Mouse (Mus musculus) megakaryocyte-erythroid progenitor cell, adult 5-6 weeks (primary cell): Measurements from ENCODE around the gene Vmn1r63. TPM values are rescaled to one million over a fixed set of nuclear protein-coding genes. Genes with fewer than 3 reads are reported as not detected.
"Not testable (repeated sequence)": the region's sequence is repeated elsewhere in the genome, so short reads cannot be mapped to it uniquely, and the experiment has no call there.

Experiments used
- ATAC-seq: replicated peaks from 2 replicates; pipeline ENCODE4 v1.8.0; 2016; ENCODE audit warnings: mild to moderate bottlenecking, inconsistent platforms; ENCODE audit not compliant: severe bottlenecking, poor library complexity, low FRiP score, low TSS enrichment
- total RNA-seq, 2 experiments: library from RNA; stranded (forward) in 1 of 2; stranded (reverse) in 1 of 2; fragments of 200-1000, 215-1000 nt in 1 of 2; fragments of >200 nt in 1 of 2; fragmentation: Nextera tagmentation in 1 of 2; gene quantifications; 2 replicates each; pipeline ENCODE4 v1.2.3; 2014 to 2017

The Vmn1r63 gene
- not detected in 2 replicates for total RNA-seq (2014; fragmentation: Nextera tagmentation)
- total RNA-seq (2017) = not detected in 2 replicates

- not testable (repeated sequence) for ATAC-seq
These were observed at the start of gene Vmn1r63 for GRCm38 (mm10) chr7:5805345-5805744. Vmn1r63 (minus strand) TSS chr7:5805445.

Other genes starting within 250 kb of the Vmn1r63 start
- gene Vmn1r61, start 192.2 kb downstream of the Vmn1r63 start, total RNA-seq (2014; fragmentation: Nextera tagmentation) = not detected in 2 replicates
- gene Vmn1r61, start 192.2 kb downstream of the Vmn1r63 start, total RNA-seq (2017) = not detected in 2 replicates
- gene Vmn1r62, start 131.8 kb downstream of the Vmn1r63 start, total RNA-seq (2014; fragmentation: Nextera tagmentation) = not detected in 2 replicates
- not detected in 2 replicates for gene Vmn1r62, start 131.8 kb downstream of the Vmn1r63 start, total RNA-seq (2017)
- gene Vmn1r64, start 79.1 kb upstream of the Vmn1r63 start, total RNA-seq (2014; fragmentation: Nextera tagmentation) = not detected in 2 replicates
- not detected in 2 replicates for gene Vmn1r64, start 79.1 kb upstream of the Vmn1r63 start, total RNA-seq (2017)
- gene Vmn1r65, start 205.6 kb upstream of the Vmn1r63 start, total RNA-seq (2014; fragmentation: Nextera tagmentation) = not detected in 2 replicates
- gene Vmn1r65, start 205.6 kb upstream of the Vmn1r63 start, total RNA-seq (2017) = not detected in 2 replicates
- not detected in 2 replicates for gene Nlrp4c, start 239.7 kb upstream of the Vmn1r63 start, total RNA-seq (2014; fragmentation: Nextera tagmentation)
- gene Nlrp4c, start 239.7 kb upstream of the Vmn1r63 start, total RNA-seq (2017) = not detected in 2 replicates